Mouse (Mus musculus) bone marrow, adult 2 months (tissue): Measurements from ENCODE around the gene Olfr1457. TPM values are rescaled to one million over a fixed set of nuclear protein-coding genes. Genes with fewer than 3 reads are reported as not detected.

Experiments
- H3K27ac ChIP-seq: fragments of 200-500 bp; 2 replicates; pipeline ENCODE4 v1.5.1; 2012; ENCODE audit warnings: low read depth, mild to moderate bottlenecking, control low read depth, inconsistent platforms, low read length; ENCODE audit not compliant: control insufficient read depth, poor library complexity, insufficient read depth
- H3K4me1 ChIP-seq: fragments of 200-500 bp; 2 replicates; pipeline ENCODE4 v1.6.1; 2011; ENCODE audit warnings: low read length; ENCODE audit not compliant: control insufficient read depth, insufficient read depth
- H3K4me3 ChIP-seq: fragments of 200-500 bp; replicated peaks from 2 replicates; pipeline ENCODE3; 2011; ENCODE audit warnings: mild to moderate bottlenecking, low read depth, low read length, control low read depth; ENCODE audit not compliant: control insufficient read depth
- CTCF ChIP-seq: fragments of 200-500 bp; IDR thresholded peaks from 2 replicates; pipeline ENCODE4 v1.5.1; 2011; ENCODE audit warnings: low read length, control low read depth; ENCODE audit not compliant: control insufficient read depth, insufficient read depth
- POLR2A ChIP-seq: fragments of 200-500 bp; IDR thresholded peaks from 2 replicates; pipeline ENCODE4 v1.6.1; 2011; ENCODE audit warnings: low read depth, mild to moderate bottlenecking, control low read depth, low read length, borderline replicate concordance; ENCODE audit not compliant: control insufficient read depth
- WGBS: fragments of 180-500 bp; shearing (Covaris S2); methylation state at CpG from one replicate; pipeline ENCODE4 v1.1.7; 2018; 5-methylcytosine and 5-hydroxymethylcytosine counted together
- polyA plus RNA-seq: library from polyadenylated mRNA; stranded (reverse); fragments of >200 nt; gene quantifications from 2 replicates; pipeline ENCODE4 v1.2.4, GENCODE M21; 2011; ENCODE audit warnings: low replicate concordance; ENCODE audit not compliant: missing spikeins, insufficient read depth, insufficient read length

Olfr1457 gene
- polyA plus RNA-seq, result not detected in 2 replicates

DNA sequence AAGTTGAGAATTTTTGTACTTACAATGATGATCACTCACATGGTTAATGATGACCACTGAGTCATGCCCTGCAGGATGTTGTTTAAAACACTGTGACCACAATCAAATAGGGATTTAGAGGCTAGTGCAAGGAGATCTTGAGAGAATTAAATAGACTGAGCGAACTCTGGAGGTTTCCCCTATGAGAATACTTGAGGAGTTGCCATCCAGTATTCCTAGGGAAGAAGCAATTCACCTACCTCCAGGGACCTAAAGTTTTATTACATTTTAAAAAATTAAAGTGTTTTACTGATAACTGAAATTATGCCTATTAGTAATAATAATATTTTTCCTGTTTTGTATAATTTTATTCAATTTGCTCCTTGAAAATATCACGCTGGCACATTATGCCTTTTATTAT lies at the start of gene Olfr1457:
Gene Olfr1457 (minus strand): TSS at position 101 of the 400 bp plus-strand sequence.
- 74% methylated on average over 2 of the region's 2 CpGs for WGBS
- no peak for TF ChIP-seq POLR2A
- no peak for TF ChIP-seq CTCF
- Histone ChIP-seq H3K4me3 (no peak within 1 kb of the TSS), H3K4me1 (no peaks in the 10 kb centered on the region), H3K27ac (no peak within 1 kb of the TSS)

DNA sequence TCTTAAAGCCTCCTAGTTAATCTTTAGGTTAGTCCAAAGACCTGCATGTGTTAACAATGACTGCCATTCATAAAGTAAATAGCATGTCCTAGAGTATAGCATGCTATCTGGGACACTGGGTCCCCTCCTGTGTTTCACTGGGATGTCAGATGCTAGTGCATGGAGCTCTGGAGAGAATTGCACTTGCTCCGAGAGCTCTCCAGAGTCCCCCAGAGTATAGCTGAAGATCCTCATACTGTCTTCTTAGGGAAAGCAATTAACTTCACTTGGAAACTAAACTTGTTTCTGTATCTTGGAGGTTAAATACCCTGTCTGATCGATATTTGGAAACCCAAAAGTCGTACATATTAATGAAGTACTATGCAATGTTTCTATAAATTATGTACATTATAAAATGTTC lies 9.0 kb upstream of the Olfr1457 start, which contains the start of gene Olfr1458:
Gene Olfr1458 (minus strand): TSS at position 101 of the 400 bp plus-strand sequence.
- H3K4me3 ChIP-seq, result no peak within 1 kb of the TSS
- 68% methylated on average over 3 of the region's 3 CpGs for WGBS
- no peak within 1 kb of the TSS for H3K27ac ChIP-seq
- no peaks in the 10 kb centered on the region for H3K4me1 ChIP-seq
- TF ChIP-seq POLR2A (no peak), CTCF (no peak)

DNA sequence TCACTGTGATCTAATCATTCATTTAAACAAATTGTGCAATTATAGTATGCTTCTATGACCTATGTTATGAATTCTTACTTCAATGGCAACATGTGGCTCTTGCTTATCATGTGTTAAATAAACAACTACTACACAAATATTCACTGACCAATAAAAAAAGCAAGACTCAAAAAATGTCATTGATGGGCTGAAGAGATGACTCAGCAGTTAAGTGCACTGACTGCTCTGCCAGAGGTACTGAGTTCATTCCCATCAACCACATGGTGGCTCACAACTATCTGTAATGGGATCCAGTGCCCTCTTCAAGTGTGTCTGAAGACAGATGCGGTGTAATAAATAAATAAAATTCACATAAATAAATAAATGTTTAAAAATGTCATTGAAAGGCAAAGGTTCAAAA lies 3.8 kb downstream of the Olfr1457 start:
- H3K27ac ChIP-seq, result no peak overlapping the region
- no peak overlapping the region for H3K4me3 ChIP-seq
- WGBS, result 84% methylated on average over 1 of the region's 1 CpGs
- H3K4me1 ChIP-seq, result no peaks in the 10 kb centered on the region
- no peak for TF ChIP-seq POLR2A
- TF ChIP-seq CTCF, result no peak

DNA sequence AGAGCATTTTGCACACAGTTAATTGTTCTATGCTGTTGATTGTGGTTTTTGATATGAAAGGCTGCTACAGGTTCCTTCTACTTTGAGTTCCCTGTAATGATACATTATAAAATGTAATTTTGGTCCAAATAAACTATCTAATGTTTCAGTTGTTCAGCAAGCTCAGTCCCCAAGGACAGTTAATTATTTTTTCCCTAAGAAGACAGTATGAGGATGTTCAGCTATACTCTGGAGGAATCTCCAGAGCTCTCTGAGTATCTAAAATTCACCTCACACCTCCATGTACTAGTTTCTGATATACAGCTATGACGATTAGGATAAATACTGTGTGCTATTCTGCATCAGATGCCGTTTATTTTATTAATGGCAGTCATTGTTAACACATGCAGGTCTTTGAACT lies 37.4 kb downstream of the Olfr1457 start, which contains the start of gene Olfr1454:
Gene Olfr1454 (plus strand): TSS at position 301 of the 400 bp plus-strand sequence.
- WGBS, result 61% methylated on average over 2 of the region's 2 CpGs

More for the DNA sequence above, 37.4 kb downstream of the Olfr1457 start, which contains the start of gene Olfr1454:
- TF ChIP-seq POLR2A (no peak), CTCF (no peak)
- Histone ChIP-seq H3K27ac (no peak within 1 kb of the TSS), H3K4me3 (no peak within 1 kb of the TSS), H3K4me1 (no peaks in the 10 kb centered on the region)

Other genes starting within 250 kb of the Olfr1457 start
- gene Olfr1444, start 240.6 kb downstream of the Olfr1457 start, polyA plus RNA-seq, result not detected in 2 replicates
- not detected in 2 replicates for gene Olfr1445, start 214.0 kb downstream of the Olfr1457 start, polyA plus RNA-seq
- not detected in 2 replicates for gene Olfr1446, start 204.4 kb downstream of the Olfr1457 start, polyA plus RNA-seq
- not detected in 2 replicates for gene Olfr1447, start 194.1 kb downstream of the Olfr1457 start, polyA plus RNA-seq
- not detected in 2 replicates for gene Olfr1448, start 173.5 kb downstream of the Olfr1457 start, polyA plus RNA-seq
- gene Olfr1449, start 167.1 kb downstream of the Olfr1457 start, polyA plus RNA-seq, result not detected in 2 replicates
- not detected in 2 replicates for gene Olfr1450, start 147.6 kb downstream of the Olfr1457 start, polyA plus RNA-seq
- not detected in 2 replicates for gene Olfr1451, start 102.9 kb downstream of the Olfr1457 start, polyA plus RNA-seq
- gene Olfr1453, start 69.6 kb downstream of the Olfr1457 start, polyA plus RNA-seq, result not detected in 2 replicates
- gene Olfr1454, start 37.3 kb downstream of the Olfr1457 start, polyA plus RNA-seq, result not detected in 2 replicates
- gene Olfr1458, start 8.9 kb upstream of the Olfr1457 start, polyA plus RNA-seq, result not detected in 2 replicates
- gene Olfr1459, start 51.7 kb upstream of the Olfr1457 start, polyA plus RNA-seq, result 0.17 TPM in 1 of 2 replicates, not detected in the other
- gene Olfr1461, start 65.1 kb upstream of the Olfr1457 start, polyA plus RNA-seq, result not detected in 2 replicates
- not detected in 2 replicates for gene Olfr1462, start 87.8 kb upstream of the Olfr1457 start, polyA plus RNA-seq
- gene Olfr1463, start 133.4 kb upstream of the Olfr1457 start, polyA plus RNA-seq, result not detected in 2 replicates
- not detected in 2 replicates for gene Olfr1465, start 217.7 kb upstream of the Olfr1457 start, polyA plus RNA-seq
- gene Olfr1466, start 241.0 kb upstream of the Olfr1457 start, polyA plus RNA-seq, result not detected in 2 replicates